Mouse (Mus musculus) kidney, adult 2 months (tissue): ENCODE data around the gene Celf1.

Experiments
- CTCF ChIP-seq: fragments of 200-500 bp; conservative IDR thresholded peaks from 2 replicates; pipeline ENCODE4 v1.5.1; 2011; ENCODE audit warnings: low read depth, mild to moderate bottlenecking, control low read depth, low read length, moderate library complexity, mixed read lengths; ENCODE audit not compliant: insufficient read depth, insufficient read length
- POLR2A ChIP-seq: fragments of 200-500 bp; IDR thresholded peaks from one replicate; pipeline ENCODE4 v1.6.1; 2011; ENCODE audit warnings: low read depth, low read length, control low read depth

GRCm38 (mm10) chr2:90970606-90971005 is 30.4 kb downstream of the Celf1 start:
- TF ChIP-seq CTCF, result no peak
- no peak for TF ChIP-seq POLR2A
